Mouse (Mus musculus) c-Kit-positive CD71-positive TER-119-negative erythroid progenitor cells, embryonic 14.5 days (primary cell): ENCODE measurements around the gene Elavl4.

Experiments
- DNase-seq: peaks from one replicate; pipeline ENCODE4 v3.0.0-alpha.2; 2013; ENCODE audit warnings: low read depth

The Elavl4 gene

DNA sequence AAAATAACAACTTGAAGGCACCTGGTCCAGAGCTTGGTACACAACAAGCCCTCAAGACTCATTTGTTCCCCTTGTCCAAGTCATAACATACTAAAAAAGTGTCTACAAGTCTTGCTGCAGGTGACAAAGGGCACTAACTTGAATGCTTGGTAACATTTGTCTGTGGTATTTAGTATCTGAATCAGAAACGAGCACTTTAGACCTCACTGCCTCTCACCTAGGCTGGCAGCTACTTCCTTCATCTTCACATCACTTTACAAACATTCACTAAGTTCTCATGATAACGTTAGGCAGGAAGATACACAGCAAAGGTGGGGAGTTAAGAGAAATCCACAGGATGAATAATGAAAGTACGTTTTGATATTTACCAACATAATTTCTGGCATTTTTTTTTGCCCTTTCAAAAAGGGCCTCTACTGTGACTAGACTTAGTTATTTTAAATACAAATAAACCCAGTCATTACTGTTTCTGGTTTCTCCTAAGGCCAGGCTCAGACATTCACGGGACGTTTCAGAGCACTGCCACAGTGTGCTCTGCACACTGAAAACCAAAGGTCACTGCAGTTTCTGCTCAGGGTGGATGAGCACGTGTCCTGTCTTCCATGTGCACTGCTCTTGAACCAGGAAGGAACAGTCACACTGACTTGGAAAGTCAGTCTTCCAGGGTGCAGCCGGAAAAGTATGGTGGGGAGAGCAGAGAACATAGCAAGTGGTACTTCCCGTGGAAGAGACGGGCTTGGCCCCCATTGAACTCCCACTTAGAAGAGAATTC lies 84.7 kb downstream of the Elavl4 start:
- no peak for DNase-seq

- DNase-seq, result no peak
These were observed 87.3 kb downstream of the Elavl4 start for GRCm38 (mm10) chr4:110264345-110264943.

DNA sequence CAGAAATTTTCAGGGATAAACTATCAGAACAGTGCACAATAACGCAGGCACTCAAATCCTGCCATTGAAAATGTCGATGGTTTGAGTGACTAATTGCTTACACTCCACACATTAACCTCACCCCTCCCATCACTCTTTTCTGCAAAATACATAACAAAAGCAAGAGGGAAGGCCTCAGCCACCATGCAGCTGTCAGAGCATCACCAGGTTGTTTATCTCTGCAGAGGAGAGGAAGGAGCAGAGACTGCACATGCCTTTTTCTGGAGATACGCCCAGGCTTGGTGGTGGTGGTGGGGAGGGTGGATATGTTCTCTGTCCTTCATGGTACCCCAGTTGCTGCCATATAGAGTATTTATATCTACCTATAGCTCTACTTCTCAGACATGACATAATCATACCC lies 94.3 kb downstream of the Elavl4 start:
- DNase-seq, result no peak

DNA sequence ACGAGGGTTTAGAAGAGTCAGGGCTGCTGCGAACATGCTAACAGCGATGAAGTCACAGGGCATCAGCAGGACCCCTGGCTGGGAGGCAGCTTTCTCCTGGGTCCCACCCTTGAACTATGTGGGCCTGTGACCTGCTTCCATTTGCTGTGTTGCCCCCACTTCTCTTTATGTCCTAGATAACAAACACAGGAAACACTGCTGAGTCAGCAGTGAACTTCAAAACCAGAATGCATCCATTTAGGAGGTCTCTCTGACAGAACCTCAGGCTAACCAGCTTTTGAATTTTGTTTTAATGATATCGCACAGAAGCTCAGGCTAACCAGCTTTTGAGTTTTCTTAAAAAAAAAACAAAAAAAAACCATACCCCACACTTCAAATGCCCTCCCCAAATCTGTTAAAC lies 96.1 kb downstream of the Elavl4 start:
- DNase-seq, result no peak

GRCm38 (mm10) chr4:110250055-110250454 lies 101.7 kb downstream of the Elavl4 start:
- DNase-seq, result no peak

DNA sequence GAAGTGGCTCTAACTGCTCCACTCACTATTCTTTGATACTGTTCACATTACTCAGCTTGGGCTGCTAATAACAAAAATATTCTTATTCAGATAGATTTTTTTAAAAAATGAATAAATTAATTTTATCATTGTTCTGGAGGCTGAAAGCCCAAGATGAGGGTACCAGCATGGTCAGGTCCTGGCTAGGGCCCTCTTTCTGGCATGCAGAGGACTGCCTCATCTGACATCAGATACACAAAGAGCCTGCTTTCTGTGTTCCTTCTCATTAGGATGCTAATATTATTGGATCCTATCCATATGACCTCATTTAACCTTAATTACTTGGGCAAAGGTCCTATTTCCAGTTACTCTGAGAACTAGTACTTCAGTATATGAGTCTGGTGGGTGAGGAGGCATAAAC lies 108.8 kb downstream of the Elavl4 start:
- DNase-seq, result no peak

DNA sequence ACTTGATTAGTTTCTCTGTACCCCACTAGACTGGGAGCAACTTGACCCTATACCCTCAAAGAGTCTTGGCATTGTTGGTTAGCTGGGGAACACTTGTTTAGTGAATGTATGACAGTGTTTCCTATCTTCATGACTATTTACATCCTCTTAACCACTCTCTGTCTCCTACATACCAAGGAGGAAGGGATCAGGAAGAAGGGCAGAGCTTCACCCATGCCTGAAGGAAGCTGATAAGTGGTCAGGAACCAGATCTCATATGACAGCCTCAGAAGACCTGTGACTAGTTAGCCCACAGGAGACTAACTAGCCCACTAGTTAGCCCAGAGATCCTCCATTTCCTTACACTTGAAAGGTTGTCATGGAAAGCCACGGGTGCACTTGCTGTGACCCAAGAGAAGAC lies 117.2 kb downstream of the Elavl4 start:
- DNase-seq, result no peak

GRCm38 (mm10) chr4:110232327-110232726 lies 119.4 kb downstream of the Elavl4 start:
- no peak for DNase-seq

GRCm38 (mm10) chr4:110231799-110232198 lies 119.9 kb downstream of the Elavl4 start:
- no peak for DNase-seq

DNA sequence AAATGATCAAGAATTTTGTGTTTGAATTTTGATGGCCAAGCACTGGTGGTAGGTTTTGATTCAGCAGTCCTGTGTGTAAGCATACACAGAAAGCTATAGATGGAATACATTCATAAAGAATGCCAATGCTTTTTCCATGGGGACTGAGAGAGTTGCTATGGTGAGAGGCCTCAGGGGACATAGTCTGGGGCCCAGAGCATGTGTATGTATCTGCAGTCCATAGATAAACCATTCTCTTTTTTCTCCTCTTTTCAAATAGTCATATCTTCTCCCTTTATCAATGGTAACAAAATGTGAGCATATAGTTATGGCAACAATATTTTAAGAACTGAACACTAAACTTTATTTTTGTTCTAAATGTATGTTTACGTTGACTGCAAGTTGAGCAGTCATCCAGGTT lies 122.1 kb downstream of the Elavl4 start:
- no peak for DNase-seq

- no peak for DNase-seq
These were observed 122.5 kb downstream of the Elavl4 start for GRCm38 (mm10) chr4:110229238-110229637.

DNA sequence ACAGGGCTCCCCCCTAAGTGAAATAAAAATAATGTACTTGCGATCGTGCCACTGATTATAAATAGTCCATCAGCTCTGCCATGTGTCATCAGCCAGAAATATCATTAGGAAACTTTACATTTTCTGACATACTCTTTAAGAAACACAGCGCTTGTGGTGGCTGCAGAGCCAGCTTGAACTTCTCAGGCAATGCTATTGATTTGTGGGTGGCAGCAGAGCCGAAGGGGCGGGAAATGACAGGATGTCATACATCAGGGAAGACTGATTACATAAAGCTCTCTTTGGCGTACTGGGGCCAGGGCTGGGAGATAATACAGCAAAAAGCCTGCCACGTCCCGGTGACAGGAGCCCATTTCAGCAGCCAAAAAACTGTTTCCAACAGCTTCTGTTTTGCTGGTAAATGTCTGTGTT lies 124.1 kb downstream of the Elavl4 start:
- no peak for DNase-seq

DNA sequence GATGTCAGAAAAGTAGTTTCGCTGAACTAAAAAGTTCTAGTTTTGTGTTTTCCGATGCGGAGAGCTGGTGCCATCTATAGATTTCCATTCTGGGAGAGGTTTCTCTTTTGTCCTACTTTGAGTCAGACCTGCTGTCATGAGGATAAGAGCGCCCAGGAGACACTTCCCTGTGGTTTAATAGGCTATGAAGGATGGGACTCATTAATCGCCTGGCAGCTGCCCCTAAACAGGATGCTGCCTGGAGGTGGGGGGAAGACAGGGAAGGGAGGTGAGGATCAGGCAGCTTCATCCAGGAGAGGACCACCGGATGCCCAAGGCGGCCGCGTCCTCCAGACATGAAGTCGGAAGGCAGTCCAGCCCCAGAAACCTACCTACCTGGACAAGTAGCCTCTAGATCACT lies 126.2 kb downstream of the Elavl4 start:
- DNase-seq, result no peak

DNA sequence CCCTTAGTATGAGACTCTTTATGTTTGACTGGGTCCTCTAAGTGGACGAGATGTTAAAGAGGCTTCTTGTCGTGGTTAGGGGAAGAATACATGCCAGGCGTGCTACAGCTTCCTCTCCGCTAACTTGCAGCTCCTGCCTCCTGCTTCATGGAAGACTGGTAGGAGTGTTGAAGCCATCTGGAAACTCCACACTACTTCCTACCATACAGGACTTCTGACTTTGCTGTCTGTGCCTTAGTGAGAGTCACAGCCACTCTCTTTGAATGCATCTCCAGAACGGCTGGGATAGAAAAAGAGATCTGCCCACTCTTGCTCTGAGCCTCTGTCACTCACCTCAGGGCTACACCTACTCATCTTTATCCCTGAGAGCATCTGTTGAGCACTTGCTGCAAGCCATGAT lies 132.9 kb downstream of the Elavl4 start:
- DNase-seq, result no peak

DNA sequence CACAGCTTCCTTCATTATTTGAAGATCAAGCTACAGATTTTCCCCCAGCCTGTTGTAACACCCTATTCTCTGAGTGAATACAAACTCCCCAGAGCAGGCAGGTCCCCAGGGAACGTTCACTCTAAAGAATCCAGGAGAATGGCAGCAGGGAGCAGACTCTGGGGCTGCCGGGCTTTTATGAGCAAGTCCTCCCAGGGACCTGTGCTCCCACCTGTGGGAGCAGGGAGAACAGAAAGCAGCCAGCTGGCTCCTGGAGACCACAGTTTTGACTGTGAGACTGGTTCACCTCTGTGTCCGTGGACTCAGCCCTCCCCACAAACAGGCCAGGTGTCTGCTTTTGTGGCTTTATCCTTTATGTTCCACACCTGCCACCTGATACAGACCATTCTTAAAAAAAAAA lies 134.2 kb downstream of the Elavl4 start:
- DNase-seq, result no peak

GRCm38 (mm10) chr4:110214543-110214942 lies 137.2 kb downstream of the Elavl4 start:
- no peak for DNase-seq

GRCm38 (mm10) chr4:110213666-110214065 lies 138.0 kb downstream of the Elavl4 start:
- DNase-seq, result no peak

- no peak for DNase-seq
These were observed 141.5 kb downstream of the Elavl4 start for GRCm38 (mm10) chr4:110210246-110210645.

GRCm38 (mm10) chr4:110209613-110210012 lies 142.1 kb downstream of the Elavl4 start:
- DNase-seq, result no peak

GRCm38 (mm10) chr4:110201680-110202079 lies 150.0 kb downstream of the Elavl4 start:
- no peak for DNase-seq

DNA sequence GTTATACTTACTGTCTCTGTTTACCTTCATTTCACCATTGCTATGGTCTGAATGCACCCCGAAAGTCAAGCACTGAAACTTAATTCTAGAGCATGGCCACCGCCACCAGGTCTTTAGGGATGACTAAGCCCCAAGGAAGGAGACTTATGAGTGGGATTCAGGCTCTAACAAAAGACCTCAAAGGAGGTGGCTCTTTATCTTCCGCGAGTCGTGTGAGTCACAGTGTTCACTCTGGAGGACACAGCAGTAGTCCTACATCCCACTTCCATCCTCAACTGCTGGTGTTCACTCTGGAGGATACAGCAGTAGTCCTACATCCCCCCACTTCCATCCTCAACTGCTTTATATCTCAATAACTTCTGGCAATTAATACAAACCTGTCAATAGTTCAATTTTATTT lies 151.8 kb downstream of the Elavl4 start:
- DNase-seq, result no peak

DNA sequence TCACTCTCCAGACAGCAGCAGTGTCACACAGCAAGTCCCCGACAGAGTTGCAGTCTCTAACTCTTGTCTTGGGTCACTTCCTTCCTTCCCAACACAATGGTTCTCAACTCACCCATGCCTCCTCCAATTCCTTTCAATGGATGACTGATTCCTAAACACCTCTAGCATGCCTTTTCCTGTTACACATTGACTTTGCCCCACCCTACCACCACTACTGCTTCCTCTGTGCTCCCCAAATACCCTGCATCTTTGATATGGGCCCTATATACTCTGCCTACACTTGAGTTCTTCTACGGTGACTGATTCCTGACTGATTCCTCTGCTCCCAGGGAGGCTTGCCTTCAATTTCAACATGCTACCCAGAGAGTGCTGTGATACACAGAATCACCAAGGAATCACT lies 153.1 kb downstream of the Elavl4 start:
- no peak for DNase-seq

GRCm38 (mm10) chr4:110177263-110177662 lies 174.4 kb downstream of the Elavl4 start:
- no peak for DNase-seq

DNA sequence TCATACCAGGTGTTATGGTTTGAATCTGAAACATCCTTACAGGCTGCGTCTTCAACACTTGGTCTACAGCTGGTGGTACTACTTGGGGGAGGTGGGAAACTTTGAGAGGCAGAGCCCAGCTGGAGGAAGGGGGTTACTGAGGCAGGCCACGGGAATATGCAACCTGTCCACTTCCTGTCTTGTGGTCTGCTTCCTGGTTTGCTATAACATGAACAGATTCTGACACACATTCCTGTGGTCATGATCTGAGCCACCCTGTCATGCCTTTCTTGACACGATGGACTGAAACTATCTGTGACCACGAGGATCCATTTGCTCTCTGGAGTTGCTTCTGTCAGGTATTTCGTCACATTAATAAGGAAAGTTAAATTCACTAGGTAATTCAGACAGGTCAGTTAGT lies 179.7 kb downstream of the Elavl4 start:
- no peak for DNase-seq
